Mouse (Mus musculus) cortical plate, adult 2 months (tissue): ENCODE results near the gene Cnih1.

Experiments
- CTCF ChIP-seq: fragments of 200-500 bp; IDR thresholded peaks from 2 replicates; pipeline ENCODE4 v1.5.1; 2011; ENCODE audit warnings: mild to moderate bottlenecking, control low read depth, low read length; ENCODE audit not compliant: insufficient read depth; ENCODE audit errors: extremely low read depth
- POLR2A ChIP-seq: fragments of 200-500 bp; IDR thresholded peaks from 2 replicates; pipeline ENCODE4 v1.6.1; 2011; ENCODE audit warnings: mild to moderate bottlenecking, low read length, control low read depth; ENCODE audit not compliant: insufficient read depth; ENCODE audit errors: extremely low read depth

DNA sequence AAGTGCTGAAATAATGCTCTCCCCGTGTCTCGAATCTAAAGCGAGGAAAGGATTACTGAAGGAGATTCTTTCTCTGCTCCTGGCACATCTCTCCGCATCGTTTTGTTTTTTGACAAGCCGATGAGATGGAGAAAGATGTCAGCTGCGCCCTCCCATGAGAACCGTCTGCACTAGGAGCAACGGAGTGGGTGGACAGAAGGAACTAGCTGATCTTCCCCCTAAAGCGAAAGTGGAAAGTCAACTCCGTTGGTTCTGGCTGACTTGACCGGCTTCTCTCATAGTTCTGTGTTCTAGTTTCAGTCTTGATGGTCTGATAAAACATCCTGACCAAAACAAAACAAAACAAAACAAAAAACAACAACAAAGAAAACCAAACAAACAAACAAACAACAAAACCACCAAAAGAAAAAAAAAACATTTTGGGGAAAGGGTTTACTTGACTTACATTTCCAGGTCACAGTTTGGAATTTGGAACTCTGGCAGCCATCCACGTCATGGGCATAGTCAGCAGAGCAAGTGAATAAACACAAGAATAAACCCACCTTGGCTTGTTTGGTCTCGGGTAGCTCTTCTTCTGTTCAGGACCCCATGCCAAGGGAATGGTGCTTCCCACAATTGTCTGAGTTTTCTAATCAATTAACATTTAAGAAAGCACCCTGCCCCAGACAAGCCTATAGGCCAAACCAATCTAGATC, 53.3 kb downstream of the Cnih1 start:
- TF ChIP-seq CTCF (no peak), POLR2A (no peak)
